Mouse (Mus musculus) layer of hippocampus, adult 9-10 months (tissue): ENCODE data around the gene Chrng.

Source experiments
- DNase-seq: peaks from one replicate; pipeline ENCODE4 v3.0.0; 2022; ENCODE audit warnings: low spot score

Chrng gene

GRCm38 (mm10) chr1:87255173-87255572, 50.7 kb downstream of the Chrng start:
- DNase-seq = no peak

DNA sequence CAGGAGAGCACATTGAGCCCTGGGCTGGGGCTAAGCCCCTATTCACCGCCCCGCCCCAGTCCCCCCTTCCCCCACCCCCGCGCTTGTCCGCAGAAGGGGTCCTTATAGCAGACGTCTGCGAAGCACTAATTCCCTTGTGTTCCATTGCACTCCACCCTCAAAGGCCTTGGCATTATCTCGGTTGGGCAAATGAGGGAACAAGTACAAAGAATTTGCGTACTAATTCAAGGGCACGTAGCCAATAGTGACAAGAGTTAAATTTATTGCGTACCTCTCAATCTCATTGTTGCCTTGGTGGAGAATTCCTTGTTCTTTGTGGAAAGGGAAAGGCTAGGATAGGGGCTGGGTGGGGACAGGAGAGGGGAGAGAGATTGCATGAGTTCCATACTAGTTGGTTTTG, 53.2 kb downstream of the Chrng start:
- no peak for DNase-seq

- DNase-seq = no peak
These were observed 54.0 kb downstream of the Chrng start for GRCm38 (mm10) chr1:87258484-87258883.

DNA sequence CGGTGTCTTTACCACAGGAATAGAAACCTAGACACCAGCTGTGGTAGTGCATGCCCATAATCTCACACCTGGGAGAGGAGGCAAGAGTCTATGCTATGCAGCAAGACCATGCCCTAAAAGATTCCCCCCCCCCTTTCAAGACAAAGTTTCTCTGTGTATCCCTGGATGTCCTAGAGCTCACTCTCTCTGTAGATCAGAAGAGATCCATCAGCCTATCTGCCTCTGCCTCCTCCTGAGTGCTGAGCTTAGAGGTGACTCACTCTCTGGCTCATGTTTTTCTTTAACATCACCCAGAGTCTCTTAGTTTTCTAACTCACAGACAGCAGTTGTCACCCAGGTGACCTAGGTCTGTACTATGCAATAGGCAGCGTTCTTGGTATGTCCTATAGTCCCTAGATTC, 54.9 kb downstream of the Chrng start:
- no peak for DNase-seq
